Mouse (Mus musculus) testis, adult 2 months (tissue): ENCODE measurements at regions not wholly inside any gene's neighbourhood (a gene's known extent, or its start where the extent isn't known, plus 50 kb on each side); places are given as distances from the start of the nearest gene placed in this dataset.

Experiments
- H3K27ac ChIP-seq: fragments of 200-500 bp; 2 replicates; pipeline ENCODE4 v1.5.1; 2012; ENCODE audit warnings: low read depth, low read length; ENCODE audit not compliant: control insufficient read depth, insufficient read depth
- H3K27me3 ChIP-seq: fragments of 200-500 bp; 2 replicates; pipeline ENCODE4 v1.6.1; 2012; ENCODE audit warnings: mild to moderate bottlenecking, low read length, moderate library complexity; ENCODE audit not compliant: control insufficient read depth, insufficient read depth
- H3K36me3 ChIP-seq: fragments of 200-500 bp; 2 replicates; pipeline ENCODE4 v1.6.1; 2012; ENCODE audit warnings: mild to moderate bottlenecking, low read length; ENCODE audit not compliant: control insufficient read depth, insufficient read depth
- H3K4me1 ChIP-seq: fragments of 200-500 bp; 2 replicates; pipeline ENCODE4 v1.6.1; 2012; ENCODE audit warnings: low read length; ENCODE audit not compliant: control insufficient read depth, insufficient read depth
- H3K4me3 ChIP-seq: fragments of 200-500 bp; 2 replicates; pipeline ENCODE4 v1.5.1; 2012; ENCODE audit warnings: low read depth, mild to moderate bottlenecking, low read length, moderate library complexity, mixed read lengths; ENCODE audit not compliant: control insufficient read depth
- CTCF ChIP-seq: fragments of 200-500 bp; IDR thresholded peaks from 2 replicates; pipeline ENCODE4 v1.5.1; 2012; ENCODE audit warnings: low read depth, mild to moderate bottlenecking, inconsistent platforms, low read length, moderate library complexity; ENCODE audit not compliant: control insufficient read depth, insufficient read depth, insufficient replicate concordance
- POLR2A ChIP-seq: fragments of 200-500 bp; IDR thresholded peaks from 2 replicates; pipeline ENCODE4 v1.6.1; 2012; ENCODE audit warnings: low read depth, mild to moderate bottlenecking, inconsistent platforms, low read length, moderate library complexity; ENCODE audit not compliant: control insufficient read depth

- H3K4me1 ChIP-seq, result no peaks in the 10 kb centered on the region
- TF ChIP-seq POLR2A (no peak), CTCF (no peak)
- no peak overlapping the region for H3K27ac ChIP-seq
- no peaks in the 10 kb centered on the region for H3K27me3 ChIP-seq
- H3K4me3 ChIP-seq, result no peak overlapping the region
- H3K36me3 ChIP-seq, result no peaks in the 10 kb centered on the region
Measured at GRCm38 (mm10) chr9:61847496-61847895, 66.8 kb downstream of the Rplp1 start.

- no peaks in the 10 kb centered on the region for H3K36me3 ChIP-seq
- H3K4me3 ChIP-seq, result no peak overlapping the region
- no peak overlapping the region for H3K27ac ChIP-seq
- no peaks in the 10 kb centered on the region for H3K27me3 ChIP-seq
- TF ChIP-seq CTCF (no peak), POLR2A (no peak)
- H3K4me1 ChIP-seq, result no peaks in the 10 kb centered on the region
Measured at GRCm38 (mm10) chr9:61844645-61845044, 69.7 kb downstream of the Rplp1 start.

GRCm38 (mm10) chr9:61844141-61844540, 70.2 kb downstream of the Rplp1 start:
- no peaks in the 10 kb centered on the region for H3K36me3 ChIP-seq
- no peak overlapping the region for H3K4me3 ChIP-seq
- TF ChIP-seq CTCF (no peak), POLR2A (no peak)
- H3K4me1 ChIP-seq, result no peaks in the 10 kb centered on the region
- no peak overlapping the region for H3K27ac ChIP-seq
- H3K27me3 ChIP-seq, result no peaks in the 10 kb centered on the region

- H3K4me1 ChIP-seq, result no peaks in the 10 kb centered on the region
- H3K4me3 ChIP-seq, result no peak overlapping the region
- H3K27me3 ChIP-seq, result no peaks in the 10 kb centered on the region
- H3K27ac ChIP-seq, result no peak overlapping the region
- TF ChIP-seq CTCF (no peak), POLR2A (no peak)
- no peaks in the 10 kb centered on the region for H3K36me3 ChIP-seq
Measured at GRCm38 (mm10) chr9:61843513-61843912, 70.8 kb downstream of the Rplp1 start.

GRCm38 (mm10) chr9:61842384-61842783, 72.0 kb downstream of the Rplp1 start:
- Histone ChIP-seq H3K4me1 (no peaks in the 10 kb centered on the region), H3K27ac (no peak overlapping the region), H3K27me3 (no peaks in the 10 kb centered on the region), H3K36me3 (no peaks in the 10 kb centered on the region), H3K4me3 (no peak overlapping the region)
- TF ChIP-seq POLR2A, result no peak
- TF ChIP-seq CTCF, result no peak

- Histone ChIP-seq H3K36me3 (no peaks in the 10 kb centered on the region), H3K4me3 (no peak overlapping the region), H3K4me1 (no peaks in the 10 kb centered on the region), H3K27me3 (no peaks in the 10 kb centered on the region), H3K27ac (no peak overlapping the region)
- TF ChIP-seq CTCF (no peak), POLR2A (no peak)
Measured at GRCm38 (mm10) chr9:61841222-61841621, 73.1 kb downstream of the Rplp1 start.

- TF ChIP-seq POLR2A (no peak), CTCF (no peak)
- H3K36me3 ChIP-seq, result no peaks in the 10 kb centered on the region
- H3K4me1 ChIP-seq, result no peaks in the 10 kb centered on the region
- no peak overlapping the region for H3K27ac ChIP-seq
- H3K27me3 ChIP-seq, result no peaks in the 10 kb centered on the region
- no peak overlapping the region for H3K4me3 ChIP-seq
Measured at GRCm38 (mm10) chr9:61840353-61840752, 74.0 kb downstream of the Rplp1 start.

GRCm38 (mm10) chr9:61833226-61833625, 81.1 kb downstream of the Rplp1 start:
- TF ChIP-seq CTCF (no peak), POLR2A (no peak)
- Histone ChIP-seq H3K27me3 (no peaks in the 10 kb centered on the region), H3K36me3 (no peaks in the 10 kb centered on the region), H3K4me1 (no peaks in the 10 kb centered on the region), H3K27ac (no peak overlapping the region), H3K4me3 (no peak overlapping the region)
